Mouse (Mus musculus): ENCODE data around the gene Hs6st3.

DNA sequence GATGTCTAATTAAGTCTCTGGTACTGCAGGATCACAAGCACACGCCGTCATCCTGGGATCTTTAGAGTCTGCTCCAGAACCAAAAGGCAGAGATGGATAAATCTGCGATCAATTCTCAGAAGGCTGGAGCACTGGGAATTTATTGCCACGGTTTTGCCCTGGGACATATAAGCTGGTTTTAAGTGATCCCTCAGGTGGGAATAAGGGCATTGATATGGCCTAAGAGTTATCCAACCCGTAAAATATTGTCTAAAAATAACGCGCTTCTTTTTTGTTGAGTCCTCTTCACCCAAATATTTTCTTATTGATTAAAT, 693.8 kb downstream of the Hs6st3 start:
- no peak for TF ChIP-seq POLR2A (IDR thresholded peaks at IDR 0.05; ENCODE audit: insufficient read depth, low read length)
- no peak for TF ChIP-seq EP300 (IDR thresholded peaks at IDR 0.05; ENCODE audit: insufficient read depth, low read depth, low read length)

Measured in ES-Bruce4 (cell line).